Mouse (Mus musculus): ENCODE results near the gene Mttp. TPM values are rescaled to one million over a fixed set of nuclear protein-coding genes. Genes with fewer than 3 reads are reported as not detected.
"Not testable (repeated sequence)": the region's sequence is repeated elsewhere in the genome, so short reads cannot be mapped to it uniquely, and the experiment has no call there.

Gene Mttp
- polyA plus RNA-seq, 1 experiment from 2014 or later: 45.0 TPM

DNA sequence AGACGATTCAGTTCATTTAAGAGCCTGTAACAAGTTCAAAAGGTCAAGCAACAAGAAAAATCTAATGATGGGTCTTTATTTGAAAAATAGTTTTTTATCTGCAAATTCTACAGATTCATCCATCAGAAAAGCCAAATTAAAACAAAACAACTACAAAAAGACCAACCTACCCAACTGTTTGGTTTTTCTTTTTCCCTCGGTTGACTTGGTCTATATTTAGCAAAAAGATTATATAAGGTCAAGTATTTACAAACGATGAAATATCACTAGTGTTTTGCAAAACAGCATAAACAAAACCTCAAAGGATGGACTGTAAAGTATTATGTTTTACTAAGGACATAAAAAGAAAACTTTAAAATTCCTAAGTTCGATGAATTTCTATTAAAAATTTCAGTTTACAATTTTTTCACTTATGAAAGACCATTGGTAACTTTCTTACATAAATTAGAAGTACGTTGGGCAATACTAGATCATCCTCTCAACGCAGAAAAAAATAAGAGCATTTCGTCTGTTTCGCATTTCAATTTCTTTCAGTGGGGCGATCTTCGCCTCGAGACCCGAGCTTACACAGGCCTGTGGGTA is 1.9 kb downstream of the Mttp start:
- WGBS: 6% methylated on average over 12 of the region's 12 CpGs
- DNase-seq (ENCODE audit: low spot score) (no peak), ATAC-seq (replicated peaks; ENCODE audit: low FRiP score) (no peak)
- Histone ChIP-seq H3K4me3 (ENCODE audit: low read depth, low read length) (peak overlapping the region; percentile 70), H3K9ac (ENCODE audit: low read depth, low read length) (peak overlapping the region; percentile 90), H3K4me1 (replicated peaks; ENCODE audit: control insufficient read depth, insufficient read depth, low read length) (peaks cover 3% of the 10 kb centered on the region; the same call in 1 of the 2 replicates), H3K9me3 (ENCODE audit: control insufficient read depth, low read length) (no peaks in the 10 kb centered on the region), H3K27ac (ENCODE audit: low read depth, low read length) (peak overlapping the region; percentile 100), H3K27me3 (replicated peaks; ENCODE audit: control insufficient read depth, insufficient read depth, low read length) (no peaks in the 10 kb centered on the region), H3K36me3 (ENCODE audit: control insufficient read depth, insufficient read depth, low read length) (no peaks in the 10 kb centered on the region), H3K4me2 (peak overlapping the region; percentile 80)

DNA sequence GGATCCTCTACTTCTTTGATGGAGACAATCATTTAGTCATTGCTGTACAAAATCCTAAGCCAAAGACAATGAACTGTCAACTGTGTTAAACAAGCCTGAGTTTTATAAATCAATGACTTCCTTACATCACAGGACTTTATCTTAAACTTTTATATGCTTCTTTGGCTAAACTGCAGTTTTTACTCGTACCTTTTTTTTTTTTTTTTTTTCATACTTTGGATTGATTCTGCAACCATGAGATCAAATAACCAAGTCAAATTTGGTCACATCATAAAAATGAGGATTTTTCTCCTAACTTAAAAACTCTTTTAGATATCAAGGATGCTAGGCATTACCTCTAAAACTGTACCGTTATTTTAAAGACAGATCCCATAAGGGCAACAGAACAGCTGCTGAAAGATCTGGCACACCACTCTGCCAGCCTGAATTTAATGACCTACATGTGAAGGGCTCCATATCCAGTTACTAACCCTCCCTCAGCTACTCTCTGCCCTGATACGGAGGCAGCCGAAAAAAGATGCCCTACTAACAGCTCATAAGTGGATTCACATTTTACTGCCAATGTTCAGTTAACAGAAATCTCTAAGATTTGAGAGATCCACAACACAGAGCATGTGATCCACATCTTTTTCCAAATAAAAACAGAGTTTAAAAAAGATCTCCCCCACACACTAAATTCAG is 2.6 kb downstream of the Mttp start:
- H3K27me3 ChIP-seq (replicated peaks; ENCODE audit: control insufficient read depth, insufficient read depth, low read length): no peaks in the 10 kb centered on the region
- H3K4me3 ChIP-seq (ENCODE audit: low read depth, low read length): peak overlapping the region; percentile 20; the same call in 1 of the 2 replicates
- H3K36me3 ChIP-seq (ENCODE audit: control insufficient read depth, insufficient read depth, low read length): no peaks in the 10 kb centered on the region
- peak overlapping the region; percentile 38; the same call in 1 of the 2 replicates for H3K27ac ChIP-seq (ENCODE audit: low read depth, low read length)
- DNase-seq (ENCODE audit: low spot score): no peak
- H3K4me1 ChIP-seq (replicated peaks; ENCODE audit: control insufficient read depth, insufficient read depth, low read length): peaks cover 3% of the 10 kb centered on the region; the same call in 1 of the 2 replicates
- ATAC-seq (replicated peaks; ENCODE audit: low FRiP score): no peak
- H3K9ac ChIP-seq (ENCODE audit: low read depth, low read length): no peak overlapping the region; the same call in 1 of the 2 replicates
- peak overlapping the region; percentile 80 for H3K4me2 ChIP-seq
- no peaks in the 10 kb centered on the region for H3K9me3 ChIP-seq (ENCODE audit: control insufficient read depth, low read length)
- WGBS: 74% methylated on average over 4 of the region's 4 CpGs

DNA sequence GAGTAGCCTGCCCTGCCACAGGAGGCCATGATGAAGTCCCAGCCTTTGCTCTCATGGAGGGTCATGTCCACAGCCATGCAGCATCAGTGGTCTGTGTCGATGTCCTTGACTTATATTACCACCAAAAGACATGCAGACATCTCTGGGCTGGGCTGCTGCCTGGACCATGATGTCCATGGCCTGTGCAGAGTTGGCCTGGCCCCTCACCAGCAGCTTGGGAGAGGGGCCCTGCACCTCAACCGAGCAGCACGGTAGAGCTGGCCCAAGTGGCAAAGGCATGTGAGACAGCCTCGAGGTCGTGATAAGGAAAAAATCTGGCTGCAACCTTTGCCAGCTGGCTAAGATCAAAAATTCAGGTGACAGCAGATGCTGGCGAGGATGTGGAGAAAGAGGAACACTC is 5.1 kb downstream of the Mttp start:
- no peaks in the 10 kb centered on the region for H3K9me3 ChIP-seq (ENCODE audit: control insufficient read depth, low read length)
- peaks cover 3% of the 10 kb centered on the region; the same call in 1 of the 2 replicates for H3K4me1 ChIP-seq (replicated peaks; ENCODE audit: control insufficient read depth, insufficient read depth, low read length)
- ATAC-seq (replicated peaks; ENCODE audit: low FRiP score): no peak
- H3K4me2 ChIP-seq: no peak overlapping the region
- no peak for DNase-seq (ENCODE audit: low spot score)
- H3K27ac ChIP-seq (ENCODE audit: low read depth, low read length): no peak overlapping the region
- WGBS: 84% methylated on average over 6 of the region's 6 CpGs
- no peaks in the 10 kb centered on the region for H3K27me3 ChIP-seq (replicated peaks; ENCODE audit: control insufficient read depth, insufficient read depth, low read length)
- no peak overlapping the region for H3K4me3 ChIP-seq (ENCODE audit: low read depth, low read length)
- no peak overlapping the region for H3K9ac ChIP-seq (ENCODE audit: low read depth, low read length)
- no peaks in the 10 kb centered on the region for H3K36me3 ChIP-seq (ENCODE audit: control insufficient read depth, insufficient read depth, low read length)

DNA sequence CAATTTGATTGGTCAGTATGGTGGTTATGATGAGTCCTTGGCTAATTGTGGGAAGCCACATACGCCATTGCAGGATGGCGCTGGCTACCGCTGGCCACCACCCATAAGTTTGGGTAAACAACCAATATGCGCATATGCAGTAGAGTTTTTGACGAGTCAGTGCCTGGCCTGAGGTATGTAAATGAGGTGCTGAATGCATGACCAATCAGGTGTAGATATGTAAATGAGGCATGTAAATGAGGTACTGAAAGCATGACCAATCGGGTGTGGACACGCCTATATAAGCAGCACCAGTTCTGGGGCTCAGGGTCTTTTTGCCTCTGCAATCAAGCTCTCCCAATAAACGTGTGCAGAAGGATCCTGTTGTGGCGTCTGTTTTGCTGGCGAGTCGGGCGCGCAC is 6.6 kb downstream of the Mttp start:
- not testable (repeated sequence) for ATAC-seq (replicated peaks; ENCODE audit: low FRiP score); H3K27me3 ChIP-seq (replicated peaks; ENCODE audit: control insufficient read depth, insufficient read depth, low read length); H3K9ac ChIP-seq (ENCODE audit: low read depth, low read length); DNase-seq (ENCODE audit: low spot score); H3K4me1 ChIP-seq (replicated peaks; ENCODE audit: control insufficient read depth, insufficient read depth, low read length); H3K9me3 ChIP-seq (ENCODE audit: control insufficient read depth, low read length); H3K4me3 ChIP-seq (ENCODE audit: low read depth, low read length); H3K4me2 ChIP-seq; H3K27ac ChIP-seq (ENCODE audit: low read depth, low read length); H3K36me3 ChIP-seq (ENCODE audit: control insufficient read depth, insufficient read depth, low read length)
- 93% methylated on average over 13 of the region's 13 CpGs for whole genome bisulfite sequencing

DNA sequence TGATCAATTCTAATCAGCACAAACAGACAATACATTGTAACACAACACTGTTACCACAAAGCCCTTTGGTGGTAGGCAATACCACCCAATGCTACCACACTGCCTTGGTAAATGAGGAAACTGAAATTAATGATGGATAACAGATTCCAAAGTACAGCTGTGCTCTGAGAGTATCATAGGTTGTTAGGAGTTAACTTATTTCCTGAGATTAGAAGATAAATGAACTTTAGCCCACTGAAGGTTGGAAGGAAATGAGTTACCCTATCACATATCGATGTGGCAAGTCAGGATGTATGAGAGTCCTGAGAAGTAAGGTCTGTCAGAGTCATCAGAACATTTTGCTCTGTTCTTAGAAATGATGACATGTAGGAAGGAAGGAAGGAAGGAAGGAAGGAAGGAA is 10.2 kb downstream of the Mttp start:
- no peak for DNase-seq (ENCODE audit: low spot score)
- no peak overlapping the region for H3K4me2 ChIP-seq
- no peaks in the 10 kb centered on the region for H3K4me1 ChIP-seq (replicated peaks; ENCODE audit: control insufficient read depth, insufficient read depth, low read length)
- 71% methylated on average over 1 of the region's 1 CpGs for whole genome bisulfite sequencing
- no peak overlapping the region for H3K27ac ChIP-seq (ENCODE audit: low read depth, low read length)
- H3K9me3 ChIP-seq (ENCODE audit: control insufficient read depth, low read length): no peaks in the 10 kb centered on the region
- no peak overlapping the region for H3K9ac ChIP-seq (ENCODE audit: low read depth, low read length)
- H3K4me3 ChIP-seq (ENCODE audit: low read depth, low read length): no peak overlapping the region
- no peaks in the 10 kb centered on the region for H3K27me3 ChIP-seq (replicated peaks; ENCODE audit: control insufficient read depth, insufficient read depth, low read length)
- no peak for ATAC-seq (replicated peaks; ENCODE audit: low FRiP score)
- no peaks in the 10 kb centered on the region for H3K36me3 ChIP-seq (ENCODE audit: control insufficient read depth, insufficient read depth, low read length)

DNA sequence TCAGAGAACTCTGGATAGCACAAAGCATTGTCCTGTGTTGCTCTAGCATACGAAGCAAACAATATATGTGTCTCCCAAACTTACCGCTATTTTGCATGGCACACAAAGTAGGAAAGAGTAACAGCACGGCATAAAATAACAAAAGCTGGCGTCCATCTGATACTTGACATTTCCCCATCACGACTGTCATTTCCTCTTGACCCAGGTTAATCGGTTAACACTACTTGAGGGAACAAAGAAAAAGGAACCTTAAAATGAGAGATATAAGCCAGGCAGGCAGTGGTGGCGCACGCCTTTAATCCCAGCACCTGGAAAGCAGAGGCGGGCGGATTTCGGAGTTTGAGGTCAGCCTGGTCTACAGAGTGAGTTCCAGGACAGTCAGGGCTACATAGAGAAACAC is 10.9 kb downstream of the Mttp start:
- H3K9me3 ChIP-seq (ENCODE audit: control insufficient read depth, low read length): no peaks in the 10 kb centered on the region
- no peak overlapping the region for H3K9ac ChIP-seq (ENCODE audit: low read depth, low read length)
- no peak overlapping the region for H3K27ac ChIP-seq (ENCODE audit: low read depth, low read length)
- H3K4me3 ChIP-seq (ENCODE audit: low read depth, low read length): no peak overlapping the region
- no peaks in the 10 kb centered on the region for H3K36me3 ChIP-seq (ENCODE audit: control insufficient read depth, insufficient read depth, low read length)
- H3K4me2 ChIP-seq: no peak overlapping the region
- 74% methylated on average over 11 of the region's 11 CpGs for WGBS
- no peaks in the 10 kb centered on the region for H3K27me3 ChIP-seq (replicated peaks; ENCODE audit: control insufficient read depth, insufficient read depth, low read length)
- no peak for ATAC-seq (replicated peaks; ENCODE audit: low FRiP score)
- no peaks in the 10 kb centered on the region for H3K4me1 ChIP-seq (replicated peaks; ENCODE audit: control insufficient read depth, insufficient read depth, low read length)
- DNase-seq (ENCODE audit: low spot score): no peak

DNA sequence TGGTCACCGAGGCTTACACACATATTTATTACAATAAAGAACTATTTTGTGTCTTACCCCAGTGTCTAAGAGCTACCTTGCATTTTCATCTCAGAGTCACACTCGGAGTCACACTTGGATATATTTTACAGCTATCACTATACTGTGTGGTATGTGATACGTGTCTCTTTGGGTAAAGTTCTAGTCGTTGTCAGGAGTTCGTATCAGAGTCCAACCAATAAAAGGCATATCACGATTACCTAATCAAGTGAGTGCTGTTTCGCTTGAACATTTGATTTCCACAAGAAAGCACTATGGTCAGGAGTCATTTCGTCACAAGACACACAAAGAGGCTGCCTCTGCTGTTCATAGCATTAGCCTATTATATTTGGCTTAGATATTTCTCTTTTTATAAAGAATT is 11.3 kb downstream of the Mttp start:
- Histone ChIP-seq H3K4me1 (replicated peaks; ENCODE audit: control insufficient read depth, insufficient read depth, low read length) (no peaks in the 10 kb centered on the region), H3K27me3 (replicated peaks; ENCODE audit: control insufficient read depth, insufficient read depth, low read length) (no peaks in the 10 kb centered on the region), H3K36me3 (ENCODE audit: control insufficient read depth, insufficient read depth, low read length) (no peaks in the 10 kb centered on the region), H3K4me3 (ENCODE audit: low read depth, low read length) (no peak overlapping the region), H3K9me3 (ENCODE audit: control insufficient read depth, low read length) (no peaks in the 10 kb centered on the region), H3K4me2 (no peak overlapping the region), H3K27ac (ENCODE audit: low read depth, low read length) (no peak overlapping the region), H3K9ac (ENCODE audit: low read depth, low read length) (no peak overlapping the region)
- DNase-seq (ENCODE audit: low spot score) (no peak), ATAC-seq (replicated peaks; ENCODE audit: low FRiP score) (no peak)
- WGBS: 90% methylated on average over 8 of the region's 8 CpGs

DNA sequence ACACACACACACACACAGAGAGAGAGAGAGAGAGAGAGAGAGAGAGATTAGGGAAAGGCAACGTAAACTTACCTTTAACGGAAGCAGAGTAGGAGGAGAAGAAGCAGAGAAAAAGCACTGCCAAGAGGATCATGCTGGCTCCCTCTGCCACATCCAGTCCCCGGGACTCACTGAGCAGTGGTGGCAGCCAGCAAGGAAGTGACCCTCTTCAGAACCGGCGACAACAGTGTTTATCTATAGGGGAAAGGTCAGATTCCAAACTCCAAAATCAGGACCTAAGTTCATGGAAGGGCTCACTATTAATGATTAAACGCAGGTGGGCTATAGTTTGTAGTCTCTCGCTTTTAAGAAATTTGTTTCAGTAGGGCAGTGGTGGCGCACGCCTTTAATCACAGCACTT is 13.6 kb downstream of the Mttp start:
- WGBS: 58% methylated on average over 9 of the region's 9 CpGs
- Histone ChIP-seq H3K27ac (ENCODE audit: low read depth, low read length) (peak overlapping the region; percentile 29; the same call in 1 of the 2 replicates), H3K36me3 (ENCODE audit: control insufficient read depth, insufficient read depth, low read length) (no peaks in the 10 kb centered on the region), H3K9me3 (ENCODE audit: control insufficient read depth, low read length) (no peaks in the 10 kb centered on the region), H3K27me3 (replicated peaks; ENCODE audit: control insufficient read depth, insufficient read depth, low read length) (no peaks in the 10 kb centered on the region), H3K4me1 (replicated peaks; ENCODE audit: control insufficient read depth, insufficient read depth, low read length) (peaks cover 3% of the 10 kb centered on the region), H3K9ac (ENCODE audit: low read depth, low read length) (0 out of 2 replicates have a peak overlapping the region, but pooled peaks have one; percentile 28), H3K4me2 (no peak overlapping the region), H3K4me3 (ENCODE audit: low read depth, low read length) (peak overlapping the region; percentile 36)
- peak; percentile 62 for ATAC-seq (replicated peaks; ENCODE audit: low FRiP score)
- DNase-seq (ENCODE audit: low spot score): no peak

DNA sequence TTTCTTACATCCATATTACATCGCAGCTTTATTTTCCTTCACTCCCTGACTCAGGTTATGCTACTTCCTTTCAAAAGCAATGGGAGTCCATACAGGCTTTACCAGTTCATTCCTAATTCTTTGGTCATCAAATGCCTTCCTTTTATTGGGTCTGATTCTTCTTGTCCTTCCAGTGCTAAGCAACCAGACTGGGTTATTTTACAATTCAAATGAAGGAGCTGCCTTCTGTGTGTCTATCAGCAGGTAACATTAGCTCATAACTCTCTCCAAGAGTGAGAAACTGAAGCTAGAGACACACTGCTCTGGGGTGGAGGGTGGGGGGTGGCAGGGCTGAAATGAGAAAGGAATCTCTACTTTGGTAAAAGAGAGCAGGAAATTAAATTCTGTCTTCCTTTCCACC is 14.1 kb downstream of the Mttp start:
- DNase-seq (ENCODE audit: low spot score): no peak
- Histone ChIP-seq H3K27ac (ENCODE audit: low read depth, low read length) (no peak overlapping the region), H3K4me2 (peak overlapping the region; percentile 31; the same call in 1 of the 2 replicates), H3K36me3 (ENCODE audit: control insufficient read depth, insufficient read depth, low read length) (no peaks in the 10 kb centered on the region), H3K27me3 (replicated peaks; ENCODE audit: control insufficient read depth, insufficient read depth, low read length) (no peaks in the 10 kb centered on the region), H3K4me1 (replicated peaks; ENCODE audit: control insufficient read depth, insufficient read depth, low read length) (peaks cover 3% of the 10 kb centered on the region), H3K4me3 (ENCODE audit: low read depth, low read length) (peak overlapping the region; percentile 36), H3K9me3 (ENCODE audit: control insufficient read depth, low read length) (no peaks in the 10 kb centered on the region), H3K9ac (ENCODE audit: low read depth, low read length) (no peak overlapping the region)
- ATAC-seq (replicated peaks; ENCODE audit: low FRiP score): no peak
- WGBS: 64% methylated on average over 1 of the region's 1 CpGs

All from liver, embryonic 11.5 days (tissue).